Mouse (Mus musculus) layer of hippocampus, adult 11-12 months (tissue): ENCODE data around the gene Dirc2.

ENCODE experiments used
- DNase-seq: peaks from one replicate; pipeline ENCODE4 v3.0.0; 2022; ENCODE audit warnings: low spot score

Gene Dirc2

GRCm38 (mm10) chr16:35768785-35769642 is at the start of gene Dirc2:
Gene Dirc2, minus strand, starts transcription at chr16:35769356.
- peak; percentile 72 for DNase-seq

GRCm38 (mm10) chr16:35817255-35818089 is 48.3 kb upstream of the Dirc2 start:
- peak; percentile 84 for DNase-seq

GRCm38 (mm10) chr16:35813119-35813518 is 44.0 kb upstream of the Dirc2 start:
- no peak for DNase-seq

GRCm38 (mm10) chr16:35808838-35809237 is 39.7 kb upstream of the Dirc2 start:
- no peak for DNase-seq

- DNase-seq = no peak
Observed at GRCm38 (mm10) chr16:35807663-35807992, 38.5 kb upstream of the Dirc2 start.

- no peak for DNase-seq
Observed at GRCm38 (mm10) chr16:35806973-35807662, 38.0 kb upstream of the Dirc2 start.

- no peak for DNase-seq
Observed at GRCm38 (mm10) chr16:35803723-35804122, 34.6 kb upstream of the Dirc2 start.

- DNase-seq = no peak
Observed at GRCm38 (mm10) chr16:35802163-35802562, 33.0 kb upstream of the Dirc2 start.

- no peak for DNase-seq
Observed at GRCm38 (mm10) chr16:35791962-35792521, 22.9 kb upstream of the Dirc2 start.

- no peak for DNase-seq
Observed at GRCm38 (mm10) chr16:35788330-35788729, 19.2 kb upstream of the Dirc2 start.

- DNase-seq = no peak
Observed at GRCm38 (mm10) chr16:35787568-35788189, 18.5 kb upstream of the Dirc2 start.

- no peak for DNase-seq
Observed at GRCm38 (mm10) chr16:35787163-35787562, 18.0 kb upstream of the Dirc2 start.

GRCm38 (mm10) chr16:35784134-35784725 is 15.1 kb upstream of the Dirc2 start:
- no peak for DNase-seq

GRCm38 (mm10) chr16:35783207-35783573 is 14.0 kb upstream of the Dirc2 start:
- no peak for DNase-seq

GRCm38 (mm10) chr16:35782451-35783206 is 13.5 kb upstream of the Dirc2 start:
- DNase-seq = no peak

- no peak for DNase-seq
Observed at GRCm38 (mm10) chr16:35781651-35782050, 12.5 kb upstream of the Dirc2 start.

- no peak for DNase-seq
Observed at GRCm38 (mm10) chr16:35781096-35781495, 11.9 kb upstream of the Dirc2 start.

GRCm38 (mm10) chr16:35779681-35780080 is 10.5 kb upstream of the Dirc2 start:
- no peak for DNase-seq

GRCm38 (mm10) chr16:35777768-35778167 is 8.6 kb upstream of the Dirc2 start:
- no peak for DNase-seq

- no peak for DNase-seq
Observed at GRCm38 (mm10) chr16:35776737-35777136, 7.6 kb upstream of the Dirc2 start.

GRCm38 (mm10) chr16:35775835-35776234 is 6.7 kb upstream of the Dirc2 start:
- no peak for DNase-seq
